Mouse (Mus musculus) hindbrain, embryonic 11.5 days (tissue): ENCODE measurements around the gene Mlh3. TPM values are rescaled to one million over a fixed set of nuclear protein-coding genes. Genes with fewer than 3 reads are reported as not detected.

Source experiments
- ATAC-seq: fragments of 200-750 bp; cut with Nextera tagmentation; 2 replicates; pipeline ENCODE4 v1.8.0; 2017; ENCODE audit warnings: mild to moderate bottlenecking, moderate TSS enrichment, moderate library complexity; ENCODE audit not compliant: low FRiP score
- DNase-seq: peaks from one replicate; pipeline ENCODE4 v3.0.0-alpha.2; 2015; ENCODE audit warnings: low spot score
- H3K27ac ChIP-seq: fragments of 300-500 bp; sonication (generic); 2 replicates; pipeline ENCODE4 v1.5.1; 2014; ENCODE audit warnings: mild to moderate bottlenecking, low read depth, low read length
- H3K27me3 ChIP-seq: fragments of 300-500 bp; sonication (generic); 2 replicates; pipeline ENCODE4 v1.6.1; 2014; ENCODE audit warnings: mild to moderate bottlenecking, low read length, moderate library complexity, mixed read lengths; ENCODE audit not compliant: control insufficient read depth, insufficient read depth
- H3K36me3 ChIP-seq: fragments of 300-500 bp; sonication (generic); 2 replicates; pipeline ENCODE4 v1.6.1; 2014; ENCODE audit warnings: mild to moderate bottlenecking, low read length, moderate library complexity, mixed read lengths; ENCODE audit not compliant: control insufficient read depth, insufficient read depth
- H3K4me1 ChIP-seq: fragments of 300-500 bp; sonication (generic); replicated peaks from 2 replicates; pipeline ENCODE4 v1.6.1; 2014; ENCODE audit warnings: low read length, mixed read lengths; ENCODE audit not compliant: control insufficient read depth, insufficient read depth
- H3K4me2 ChIP-seq: fragments of 300-500 bp; sonication (generic); replicated peaks from 2 replicates; pipeline ENCODE4 v1.6.1; 2014; ENCODE audit warnings: mild to moderate bottlenecking, low read depth, low read length
- H3K4me3 ChIP-seq: fragments of 300-500 bp; sonication (generic); 2 replicates; pipeline ENCODE4 v1.5.1; 2014; ENCODE audit warnings: low read depth, low read length
- H3K9ac ChIP-seq: fragments of 300-500 bp; sonication (generic); 2 replicates; pipeline ENCODE4 v1.6.1; 2014; ENCODE audit warnings: low read depth, low read length
- H3K9me3 ChIP-seq: fragments of 300-500 bp; sonication (generic); 2 replicates; pipeline ENCODE4 v1.6.1; 2016; ENCODE audit warnings: low read length; ENCODE audit not compliant: control insufficient read depth
- WGBS: fragments of 180-500 bp; shearing (Covaris S2); extraction: QIAGEN DNeasy Blood & Tissue Kit; methylation state at CpG from one replicate; pipeline ENCODE4 v1.1.7; 2014; 5-methylcytosine and 5-hydroxymethylcytosine counted together
- polyA plus RNA-seq: library from polyadenylated mRNA; unstranded; fragments of >200 nt; fragmentation: Nextera tagmentation; extraction: Ambion mirVana; gene quantifications from 2 replicates; pipeline ENCODE4 v1.2.1, GENCODE M21; 2014

Mlh3 gene
- polyA plus RNA-seq, 1 experiment from 2014 or later: 8.4 TPM

GRCm38 (mm10) chr12:85203699-85204098, 66.7 kb downstream of the Mlh3 start:
- H3K36me3 ChIP-seq: no peaks in the 10 kb centered on the region
- WGBS: 92% methylated on average over 5 of the region's 5 CpGs

GRCm38 (mm10) chr12:85202191-85202590, 68.2 kb downstream of the Mlh3 start:
- no peaks in the 10 kb centered on the region for H3K36me3 ChIP-seq
- H3K9me3 ChIP-seq: no peaks in the 10 kb centered on the region
- DNase-seq (no peak), ATAC-seq (no peak)
- WGBS: 85% methylated on average over 7 of the region's 7 CpGs
- no peak overlapping the region for H3K9ac ChIP-seq
- H3K27ac ChIP-seq: no peak overlapping the region
- H3K4me2 ChIP-seq: no peak overlapping the region
- peaks cover 2% of the 10 kb centered on the region; the same call in 1 of the 2 replicates for H3K27me3 ChIP-seq
- H3K4me3 ChIP-seq: no peak overlapping the region
- no peaks in the 10 kb centered on the region; the same call in 1 of the 2 replicates for H3K4me1 ChIP-seq

More at GRCm38 (mm10) chr12:85203699-85204098, 66.7 kb downstream of the Mlh3 start:
- no peaks in the 10 kb centered on the region for H3K9me3 ChIP-seq
- H3K4me2 ChIP-seq: no peak overlapping the region
- no peak overlapping the region for H3K27ac ChIP-seq
- no peaks in the 10 kb centered on the region; the same call in 1 of the 2 replicates for H3K4me1 ChIP-seq
- peaks cover 2% of the 10 kb centered on the region; the same call in 1 of the 2 replicates for H3K27me3 ChIP-seq
- DNase-seq (no peak), ATAC-seq (no peak)
- H3K9ac ChIP-seq: no peak overlapping the region
- no peak overlapping the region for H3K4me3 ChIP-seq

- H3K4me1 ChIP-seq: no peaks in the 10 kb centered on the region; the same call in 1 of the 2 replicates
- DNase-seq (no peak), ATAC-seq (no peak)
- WGBS: 76% methylated on average over 2 of the region's 2 CpGs
- no peak overlapping the region; the same call in 1 of the 2 replicates for H3K9ac ChIP-seq
- H3K4me2 ChIP-seq: no peak overlapping the region
- no peak overlapping the region for H3K4me3 ChIP-seq
- H3K9me3 ChIP-seq: no peaks in the 10 kb centered on the region
- peaks cover 2% of the 10 kb centered on the region; the same call in 1 of the 2 replicates for H3K27me3 ChIP-seq
- H3K27ac ChIP-seq: no peak overlapping the region
- H3K36me3 ChIP-seq: no peaks in the 10 kb centered on the region
Observed at GRCm38 (mm10) chr12:85201830-85202147, 68.6 kb downstream of the Mlh3 start.

GRCm38 (mm10) chr12:85200929-85201829, 69.2 kb downstream of the Mlh3 start:
- Histone ChIP-seq H3K4me3 (no peak overlapping the region), H3K9me3 (no peaks in the 10 kb centered on the region), H3K4me2 (no peak overlapping the region), H3K4me1 (no peaks in the 10 kb centered on the region; the same call in 1 of the 2 replicates), H3K9ac (peak overlapping the region; percentile 27; the same call in 1 of the 2 replicates), H3K36me3 (no peaks in the 10 kb centered on the region), H3K27me3 (peaks cover 2% of the 10 kb centered on the region; the same call in 1 of the 2 replicates), H3K27ac (0 out of 2 replicates have a peak overlapping the region, but pooled peaks have one; percentile 30)
- WGBS: 28% methylated on average over 24 of the region's 24 CpGs
- ATAC-seq (0 out of 2 replicates have a peak, but pooled peaks have one; percentile 30), DNase-seq (peak; percentile 29)

- 83% methylated on average over 1 of the region's 1 CpGs for WGBS
- DNase-seq: no peak
- Histone ChIP-seq H3K27me3 (0 out of 2 replicates have a peak, but pooled peaks cover 2% of the 10 kb centered on the region), H3K27ac (no peak overlapping the region), H3K9ac (no peak overlapping the region), H3K36me3 (no peaks in the 10 kb centered on the region), H3K4me2 (no peak overlapping the region), H3K4me3 (no peak overlapping the region), H3K9me3 (no peaks in the 10 kb centered on the region), H3K4me1 (no peaks in the 10 kb centered on the region; the same call in 1 of the 2 replicates)
- ATAC-seq: no peak
Observed at GRCm38 (mm10) chr12:85199954-85200353, 70.4 kb downstream of the Mlh3 start.

GRCm38 (mm10) chr12:85197936-85198335, 72.5 kb downstream of the Mlh3 start:
- no peak for ATAC-seq
- peak; percentile 36 for DNase-seq

GRCm38 (mm10) chr12:85197371-85197770, 73.0 kb downstream of the Mlh3 start:
- H3K27ac ChIP-seq: no peak overlapping the region
- no peaks in the 10 kb centered on the region for H3K36me3 ChIP-seq
- 65% methylated on average over 7 of the region's 7 CpGs for WGBS
- H3K27me3 ChIP-seq: 0 out of 2 replicates have a peak, but pooled peaks cover 2% of the 10 kb centered on the region
- H3K4me3 ChIP-seq: no peak overlapping the region
- H3K9ac ChIP-seq: no peak overlapping the region
- peaks cover 2% of the 10 kb centered on the region; the same call in 1 of the 2 replicates for H3K4me1 ChIP-seq
- ATAC-seq (no peak), DNase-seq (no peak)
- no peak overlapping the region for H3K4me2 ChIP-seq
- H3K9me3 ChIP-seq: no peaks in the 10 kb centered on the region

More at GRCm38 (mm10) chr12:85197936-85198335, 72.5 kb downstream of the Mlh3 start:
- Histone ChIP-seq H3K4me3 (no peak overlapping the region), H3K4me1 (no peaks in the 10 kb centered on the region; the same call in 1 of the 2 replicates), H3K27me3 (0 out of 2 replicates have a peak, but pooled peaks cover 2% of the 10 kb centered on the region), H3K9ac (no peak overlapping the region), H3K36me3 (no peaks in the 10 kb centered on the region), H3K27ac (no peak overlapping the region), H3K9me3 (no peaks in the 10 kb centered on the region), H3K4me2 (no peak overlapping the region)
- WGBS: 43% methylated on average over 8 of the region's 8 CpGs

GRCm38 (mm10) chr12:85196191-85196590, 74.2 kb downstream of the Mlh3 start:
- Histone ChIP-seq H3K4me1 (peaks cover 2% of the 10 kb centered on the region; the same call in 1 of the 2 replicates), H3K4me3 (no peak overlapping the region), H3K9me3 (no peaks in the 10 kb centered on the region), H3K4me2 (no peak overlapping the region), H3K36me3 (no peaks in the 10 kb centered on the region), H3K9ac (no peak overlapping the region), H3K27ac (no peak overlapping the region), H3K27me3 (0 out of 2 replicates have a peak, but pooled peaks cover 2% of the 10 kb centered on the region)
- WGBS: 85% methylated on average over 10 of the region's 10 CpGs
- DNase-seq: no peak
- ATAC-seq: no peak
